14 mouse cellular contexts compared by ENCODE assay signal in the genomic region with DNA sequence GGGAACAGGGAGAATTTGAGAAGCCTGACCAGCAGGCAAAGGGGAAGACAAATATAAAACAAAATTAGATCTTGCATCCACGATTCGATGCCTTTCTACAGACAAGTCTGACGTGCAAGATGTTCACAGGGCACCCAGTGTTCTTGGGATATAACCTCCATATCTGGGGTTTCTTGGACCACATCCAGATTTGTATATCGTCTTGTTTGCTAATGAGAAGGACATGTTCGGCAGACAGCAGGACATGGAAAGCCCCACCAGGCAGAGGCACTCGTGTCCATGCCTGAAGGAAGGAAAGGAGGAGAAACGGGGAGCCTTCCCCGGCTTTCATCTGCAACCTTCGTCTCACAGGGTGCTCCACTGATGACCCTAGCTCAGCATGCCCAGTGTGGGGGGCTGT. TPM values are rescaled to one million over a fixed set of nuclear protein-coding genes. Genes with fewer than 3 reads are reported as not detected.
DNase-seq lines count a peak whose midpoint lies in the region; ATAC-seq lines count a peak whose summit lies in the region.
"Had no signal": no experiment of that assay in that cellular context is flagged by ENCODE, and none has a peak within 500 bp of the region (broad histone marks: within the 10 kb centered on the region; RNA-seq: fewer than 3 reads in every experiment).

No protein-coding gene starts in this region.

- H3K4me1 ChIP-seq in heart, embryonic 12.5 days (replicated peaks) = peaks cover 37% of the 10 kb centered on the region
- H3K4me1 ChIP-seq in midbrain, embryonic 16.5 days (ENCODE audit: control insufficient read depth, insufficient read depth, low read length) = peaks cover 8% of the 10 kb centered on the region; the same call in 1 of the 2 replicates
- H3K4me1 ChIP-seq in midbrain, embryonic 15.5 days = peaks cover 17% of the 10 kb centered on the region
- peaks cover 18% of the 10 kb centered on the region for H3K4me1 ChIP-seq in hindbrain, embryonic 15.5 days (replicated peaks)
- peaks cover 15% of the 10 kb centered on the region for H3K4me1 ChIP-seq in stomach, embryonic 15.5 days

- whole genome bisulfite sequencing in heart, embryonic 12.5 days = 60% methylated on average over 9 of the region's 9 CpGs
- WGBS in midbrain, embryonic 16.5 days = 74% methylated on average over 9 of the region's 9 CpGs
- 79% methylated on average over 9 of the region's 9 CpGs for WGBS in midbrain, embryonic 15.5 days
- WGBS in hindbrain, embryonic 15.5 days = 69% methylated on average over 9 of the region's 9 CpGs
- WGBS in stomach, embryonic 15.5 days = 36% methylated on average over 9 of the region's 9 CpGs

- H3K4me3 ChIP-seq in heart, embryonic 12.5 days = no peak overlapping the region
- H3K4me3 ChIP-seq in midbrain, embryonic 16.5 days (ENCODE audit: low read depth, low read length) = no peak overlapping the region
- no peak overlapping the region for H3K4me3 ChIP-seq in midbrain, embryonic 15.5 days
- H3K4me3 ChIP-seq in hindbrain, embryonic 15.5 days = 0 out of 2 replicates have a peak overlapping the region, but pooled peaks have one; percentile 2
- peak overlapping the region; percentile 55 for H3K4me3 ChIP-seq in stomach, embryonic 15.5 days (replicated peaks)
- H3K4me3 ChIP-seq: midbrain, embryonic 12.5 days had no signal

- 0 out of 2 replicates have a peak overlapping the region, but pooled peaks have one; percentile 42 for H3K9ac ChIP-seq in heart, embryonic 12.5 days
- H3K9ac ChIP-seq in midbrain, embryonic 16.5 days (ENCODE audit: low read depth, low read length) = no peak overlapping the region
- no peak overlapping the region for H3K9ac ChIP-seq in midbrain, embryonic 15.5 days
- H3K9ac ChIP-seq in hindbrain, embryonic 15.5 days = no peak overlapping the region
- peak overlapping the region; percentile 19; the same call in 1 of the 2 replicates for H3K9ac ChIP-seq in stomach, embryonic 15.5 days
- H3K9ac ChIP-seq: midbrain, embryonic 12.5 days had no signal

- 0 out of 2 replicates have a peak, but pooled peaks cover 6% of the 10 kb centered on the region for H3K27me3 ChIP-seq in heart, embryonic 12.5 days (replicated peaks)
- H3K27me3 ChIP-seq in midbrain, embryonic 16.5 days (ENCODE audit: control insufficient read depth, insufficient read depth, low read depth, low read length) = peaks cover 15% of the 10 kb centered on the region
- H3K27me3 ChIP-seq in midbrain, embryonic 15.5 days (replicated peaks) = peaks cover 5% of the 10 kb centered on the region; the same call in 1 of the 2 replicates
- H3K27me3 ChIP-seq in hindbrain, embryonic 15.5 days = peaks cover 15% of the 10 kb centered on the region; the same call in 1 of the 2 replicates
- H3K27me3 ChIP-seq in stomach, embryonic 15.5 days (replicated peaks) = no peaks in the 10 kb centered on the region

- peaks cover 13% of the 10 kb centered on the region for H3K36me3 ChIP-seq in heart, embryonic 12.5 days
- H3K36me3 ChIP-seq in midbrain, embryonic 16.5 days (ENCODE audit: control insufficient read depth, insufficient read depth, low read length) = no peaks in the 10 kb centered on the region
- no peaks in the 10 kb centered on the region for H3K36me3 ChIP-seq in midbrain, embryonic 15.5 days (replicated peaks)
- no peaks in the 10 kb centered on the region for H3K36me3 ChIP-seq in hindbrain, embryonic 15.5 days
- peaks cover 12% of the 10 kb centered on the region for H3K36me3 ChIP-seq in stomach, embryonic 15.5 days

- peak overlapping the region; percentile 80 for H3K4me2 ChIP-seq in heart, embryonic 12.5 days
- H3K4me2 ChIP-seq in midbrain, embryonic 16.5 days (ENCODE audit: low read length) = 0 out of 2 replicates have a peak overlapping the region, but pooled peaks have one; percentile 13
- H3K4me2 ChIP-seq in midbrain, embryonic 15.5 days = no peak overlapping the region
- peak overlapping the region; percentile 18; the same call in 1 of the 2 replicates for H3K4me2 ChIP-seq in hindbrain, embryonic 15.5 days
- peak overlapping the region; percentile 72 for H3K4me2 ChIP-seq in stomach, embryonic 15.5 days
- H3K4me2 ChIP-seq: midbrain, embryonic 12.5 days had no signal

- intact Hi-C loops in heart, postnatal 25 days (cut with DNase I) = loop anchor here (10.0 kb wide), 1 partner anchor 116 kb away; no protein-coding TSS in a partner anchor

- no peak for DNase-seq in heart, postnatal 25 days (ENCODE audit: low spot score)
- no peak for DNase-seq in layer of hippocampus, postnatal 25 days (ENCODE audit: extremely low spot score in 1 of 2, low spot score in 1 of 2)
- DNase-seq in left cerebral cortex, adult 8-10 months (ENCODE audit: low spot score in 2 of 2) = no peak
- DNase-seq: adrenal gland, adult 2 months; cerebellum, adult 9-10 months; gastrocnemius, postnatal 10 days; layer of hippocampus, postnatal 36 days; thymus, postnatal 4 days had no signal

- ATAC-seq in heart, embryonic 12.5 days (ENCODE audit: insufficient number of reproducible peaks, low FRiP score) = no peak
- no peak for ATAC-seq in midbrain, embryonic 16.5 days
- no peak for ATAC-seq in midbrain, embryonic 15.5 days (replicated peaks)
- no peak for ATAC-seq in hindbrain, embryonic 15.5 days (ENCODE audit: low FRiP score, low read depth)
- no peak for ATAC-seq in stomach, embryonic 15.5 days (ENCODE audit: insufficient read depth, low FRiP score, low read depth)

- peaks cover 11% of the 10 kb centered on the region for H3K9me3 ChIP-seq in heart, embryonic 12.5 days (replicated peaks)
- H3K9me3 ChIP-seq in midbrain, embryonic 16.5 days (replicated peaks; ENCODE audit: control insufficient read depth, low read length, poor library complexity, severe bottlenecking) = no peaks in the 10 kb centered on the region
- H3K9me3 ChIP-seq in midbrain, embryonic 15.5 days = no peaks in the 10 kb centered on the region
- no peaks in the 10 kb centered on the region for H3K9me3 ChIP-seq in hindbrain, embryonic 15.5 days
- no peaks in the 10 kb centered on the region for H3K9me3 ChIP-seq in stomach, embryonic 15.5 days
- H3K9me3 ChIP-seq: midbrain, embryonic 12.5 days had no signal

- H3K27ac ChIP-seq in heart, embryonic 12.5 days (ENCODE audit: poor library complexity, severe bottlenecking) = no peak overlapping the region
- H3K27ac ChIP-seq in midbrain, embryonic 16.5 days (ENCODE audit: low read length) = no peak overlapping the region
- no peak overlapping the region for H3K27ac ChIP-seq in midbrain, embryonic 15.5 days
- no peak overlapping the region for H3K27ac ChIP-seq in hindbrain, embryonic 15.5 days (replicated peaks)
- H3K27ac ChIP-seq in stomach, embryonic 15.5 days = peak overlapping the region; percentile 80
- H3K27ac ChIP-seq: midbrain, embryonic 12.5 days had no signal

RNA-seq across cellular contexts. Expression of a gene that starts 2.8 kb away (rescaled TPM):
- polyA plus RNA-seq in heart, embryonic 12.5 days (2016; fragmentation: Nextera tagmentation; extraction: Ambion mirVana) = 18.7 and 19.3 TPM in 2 replicates
- total RNA-seq in heart, postnatal 25 days (2021) = 10 to 100 TPM; 14.1 to 14.4 TPM
- polyA plus RNA-seq in midbrain, embryonic 16.5 days (2015; fragmentation: Nextera tagmentation; extraction: Ambion mirVana) = 11.9 and 14.6 TPM in 2 replicates
- polyA plus RNA-seq in midbrain, embryonic 15.5 days (2015; fragmentation: Nextera tagmentation; extraction: Ambion mirVana) = 13.6 and 14.0 TPM in 2 replicates
- polyA plus RNA-seq in hindbrain, embryonic 15.5 days (2015; fragmentation: Nextera tagmentation; extraction: Ambion mirVana) = 15.3 and 15.9 TPM in 2 replicates
- polyA plus RNA-seq in stomach, embryonic 15.5 days (2015; fragmentation: Nextera tagmentation; extraction: Ambion mirVana) = 37.7 and 43.4 TPM in 2 replicates
- total RNA-seq in layer of hippocampus, postnatal 25 days (2021) = 1 to 10 TPM; 5.9 to 6.1 TPM
- 1 to 10 TPM; 5.3 to 7.1 (median 6.3) TPM for total RNA-seq in left cerebral cortex, adult 8-10 months (2022)

Comparison
In these comparisons a context has a peak if more than half of its experiments do, and no peak if none do; other contexts are left out.
1. H3K4me3 ChIP-seq: peak in hindbrain, embryonic 15.5 days (single experiment) and stomach, embryonic 15.5 days (single experiment); none in heart, embryonic 12.5 days (single experiment), midbrain, embryonic 16.5 days (single experiment) and midbrain, embryonic 15.5 days (single experiment).
2. H3K9ac ChIP-seq: peak in heart, embryonic 12.5 days (single experiment) and stomach, embryonic 15.5 days (single experiment); none in midbrain, embryonic 16.5 days (single experiment), midbrain, embryonic 15.5 days (single experiment) and hindbrain, embryonic 15.5 days (single experiment).